Mouse (Mus musculus) midbrain, embryonic 11.5 days (tissue): ENCODE results near the gene Cep112. TPM values are rescaled to one million over a fixed set of nuclear protein-coding genes. Genes with fewer than 3 reads are reported as not detected.
A peak's percentile ranks its signal among the peaks of the same experiment; 100 is the strongest.

Experiments
- ATAC-seq: fragments of 200-750 bp; cut with Nextera tagmentation; 2 replicates; pipeline ENCODE4 v1.8.0; 2017; ENCODE audit warnings: moderate TSS enrichment, moderate library complexity; ENCODE audit not compliant: low FRiP score
- DNase-seq: peaks from one replicate; pipeline ENCODE4 v3.0.0; 2015; ENCODE audit warnings: low spot score; ENCODE audit errors: missing footprints
- H3K27ac ChIP-seq: fragments of 300-500 bp; sonication (generic); 2 replicates; pipeline ENCODE4 v1.5.1; 2014; ENCODE audit warnings: low read depth, low read length
- H3K27me3 ChIP-seq: fragments of 300-500 bp; sonication (generic); 2 replicates; pipeline ENCODE4 v1.6.1; 2014; ENCODE audit warnings: mild to moderate bottlenecking, low read length, moderate library complexity, mixed read lengths; ENCODE audit not compliant: control insufficient read depth, insufficient read depth
- H3K36me3 ChIP-seq: fragments of 300-500 bp; sonication (generic); 2 replicates; pipeline ENCODE4 v1.6.1; 2014; ENCODE audit warnings: mild to moderate bottlenecking, low read length, moderate library complexity, mixed read lengths; ENCODE audit not compliant: control insufficient read depth, insufficient read depth
- H3K4me1 ChIP-seq: fragments of 300-500 bp; sonication (generic); 2 replicates; pipeline ENCODE4 v1.6.1; 2014; ENCODE audit warnings: low read length; ENCODE audit not compliant: control insufficient read depth, insufficient read depth
- H3K4me2 ChIP-seq: fragments of 300-500 bp; sonication (generic); 2 replicates; pipeline ENCODE4 v1.6.1; 2014; ENCODE audit warnings: mild to moderate bottlenecking, moderate library complexity
- H3K4me3 ChIP-seq: fragments of 300-500 bp; sonication (generic); 2 replicates; pipeline ENCODE4 v1.5.1; 2014; ENCODE audit warnings: low read depth, low read length
- H3K9ac ChIP-seq: fragments of 300-500 bp; sonication (generic); 2 replicates; pipeline ENCODE4 v1.6.1; 2014; ENCODE audit warnings: low read length
- H3K9me3 ChIP-seq: fragments of 300-500 bp; sonication (generic); 2 replicates; pipeline ENCODE4 v1.6.1; 2016; ENCODE audit warnings: low read length; ENCODE audit not compliant: control insufficient read depth
- WGBS: fragments of 180-500 bp; shearing (Covaris S2); extraction: QIAGEN DNeasy Blood & Tissue Kit; methylation state at CpG from one replicate; pipeline ENCODE4 v1.1.7; 2014; 5-methylcytosine and 5-hydroxymethylcytosine counted together
- polyA plus RNA-seq: library from polyadenylated mRNA; unstranded; fragments of >200 nt; fragmentation: Nextera tagmentation; extraction: Ambion mirVana; gene quantifications from 2 replicates; pipeline ENCODE4 v1.2.1, GENCODE M21; 2014

The Cep112 gene
- polyA plus RNA-seq, 1 experiment from 2014 or later: 21.3 TPM

DNA sequence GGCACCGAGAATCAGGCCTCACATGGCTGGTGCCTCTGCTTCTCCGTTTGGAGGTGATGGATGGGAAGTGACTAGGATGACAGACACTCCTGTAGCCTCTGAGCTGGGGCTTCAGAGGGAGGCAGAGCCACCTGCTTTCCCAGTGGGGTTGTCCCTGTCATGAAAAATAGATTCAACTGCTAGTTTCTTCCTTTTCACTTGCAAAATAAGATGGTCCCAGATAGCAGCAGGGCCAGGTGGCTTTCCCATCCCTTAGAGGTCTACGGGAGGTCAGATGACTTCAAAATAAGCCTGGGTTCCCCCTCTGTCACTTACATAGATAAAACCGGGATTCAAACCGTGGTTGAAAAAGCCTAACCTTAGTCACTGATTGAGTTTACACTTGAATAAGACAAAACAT is 452.5 kb downstream of the Cep112 start:
- no peaks in the 10 kb centered on the region for H3K36me3 ChIP-seq
- no peaks in the 10 kb centered on the region for H3K27me3 ChIP-seq
- no peak overlapping the region for H3K4me3 ChIP-seq
- no peak for ATAC-seq
- H3K9me3 ChIP-seq: no peaks in the 10 kb centered on the region
- H3K4me2 ChIP-seq: no peak overlapping the region
- DNase-seq: no peak
- no peak overlapping the region for H3K9ac ChIP-seq
- WGBS: 78% methylated on average over 5 of the region's 5 CpGs
- no peaks in the 10 kb centered on the region for H3K4me1 ChIP-seq
- no peak overlapping the region for H3K27ac ChIP-seq

DNA sequence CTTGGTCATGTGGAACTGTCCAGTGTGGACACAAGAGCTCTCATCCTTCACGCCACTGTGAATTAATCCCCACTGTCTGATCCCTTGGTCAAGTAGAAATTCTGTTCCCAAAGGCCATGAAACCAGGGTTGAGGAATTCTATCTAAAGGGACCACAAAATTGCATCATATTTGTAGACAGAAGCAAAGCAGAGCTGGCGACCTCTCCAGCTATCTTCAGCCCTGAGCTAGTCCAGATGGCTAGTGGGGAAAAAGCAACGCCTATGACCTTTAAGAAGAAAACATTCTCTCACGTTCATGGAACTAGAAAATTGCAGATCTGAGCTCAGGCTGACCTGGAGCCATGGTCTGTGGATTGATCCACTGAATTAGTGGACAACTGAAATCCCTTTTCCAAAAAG is 455.6 kb downstream of the Cep112 start:
- Histone ChIP-seq H3K4me3 (no peak overlapping the region), H3K4me2 (no peak overlapping the region), H3K27ac (no peak overlapping the region), H3K9ac (no peak overlapping the region), H3K9me3 (no peaks in the 10 kb centered on the region), H3K4me1 (peaks cover 5% of the 10 kb centered on the region; the same call in 1 of the 2 replicates), H3K27me3 (no peaks in the 10 kb centered on the region), H3K36me3 (no peaks in the 10 kb centered on the region)
- DNase-seq: no peak
- ATAC-seq: no peak
- WGBS: 81% methylated on average over 4 of the region's 4 CpGs

DNA sequence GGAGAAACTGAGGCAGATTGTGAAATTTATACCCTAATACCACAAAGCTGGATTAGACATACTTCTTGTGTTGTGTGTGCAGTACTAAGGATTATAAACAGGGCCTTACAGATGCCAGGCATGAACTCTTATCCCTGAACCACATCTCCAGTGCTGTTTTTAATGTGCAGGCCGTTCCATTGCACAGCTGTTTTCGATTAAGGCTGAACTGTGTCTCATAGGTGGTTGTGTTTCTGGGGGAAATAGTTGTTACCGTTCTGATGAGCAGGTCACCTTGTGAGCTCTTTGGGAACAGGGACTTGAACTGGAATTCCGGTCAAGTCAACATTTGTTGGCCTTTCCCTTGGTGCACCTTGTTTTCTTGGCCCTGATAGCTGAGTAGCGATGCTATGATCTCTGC is 456.7 kb downstream of the Cep112 start:
- no peak for ATAC-seq
- WGBS: 92% methylated on average over 5 of the region's 5 CpGs
- no peak for DNase-seq
- no peak overlapping the region for H3K4me3 ChIP-seq
- no peak overlapping the region for H3K9ac ChIP-seq
- peaks cover 14% of the 10 kb centered on the region; the same call in 1 of the 2 replicates for H3K4me1 ChIP-seq
- H3K27ac ChIP-seq: no peak overlapping the region
- H3K36me3 ChIP-seq: no peaks in the 10 kb centered on the region
- H3K27me3 ChIP-seq: no peaks in the 10 kb centered on the region
- H3K9me3 ChIP-seq: no peaks in the 10 kb centered on the region
- H3K4me2 ChIP-seq: no peak overlapping the region

DNA sequence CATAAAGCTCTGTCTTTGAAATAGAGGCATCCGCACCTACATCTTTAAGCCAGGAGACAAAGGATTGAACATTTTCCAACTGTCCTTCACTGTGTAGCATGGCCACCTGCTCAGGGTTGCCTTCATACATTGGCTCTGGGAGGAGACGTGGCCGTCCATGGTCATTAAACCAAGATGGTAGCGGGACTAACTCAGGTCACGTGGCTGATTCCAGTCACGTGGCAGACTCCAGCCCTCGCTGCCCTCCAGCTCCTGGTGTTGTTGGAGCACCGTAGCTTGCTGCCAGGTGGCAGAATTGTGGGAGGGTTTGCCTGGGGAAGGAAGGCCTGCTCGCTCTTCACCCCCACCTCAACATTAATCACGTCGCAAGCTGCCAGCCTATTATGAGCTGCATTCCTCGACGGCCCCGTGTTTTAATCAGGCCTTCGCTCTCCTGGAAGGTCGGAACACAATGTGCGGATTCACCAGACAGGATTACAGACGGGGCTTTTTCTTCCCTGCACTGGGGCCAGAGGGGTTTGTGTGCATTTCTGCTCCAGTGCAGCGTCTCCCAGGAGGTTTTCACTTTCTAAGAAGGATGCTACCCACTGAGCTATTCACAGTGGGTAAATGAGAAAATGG is 460.4 kb downstream of the Cep112 start:
- H3K4me3 ChIP-seq: no peak overlapping the region
- DNase-seq: peak; percentile 92

DNA sequence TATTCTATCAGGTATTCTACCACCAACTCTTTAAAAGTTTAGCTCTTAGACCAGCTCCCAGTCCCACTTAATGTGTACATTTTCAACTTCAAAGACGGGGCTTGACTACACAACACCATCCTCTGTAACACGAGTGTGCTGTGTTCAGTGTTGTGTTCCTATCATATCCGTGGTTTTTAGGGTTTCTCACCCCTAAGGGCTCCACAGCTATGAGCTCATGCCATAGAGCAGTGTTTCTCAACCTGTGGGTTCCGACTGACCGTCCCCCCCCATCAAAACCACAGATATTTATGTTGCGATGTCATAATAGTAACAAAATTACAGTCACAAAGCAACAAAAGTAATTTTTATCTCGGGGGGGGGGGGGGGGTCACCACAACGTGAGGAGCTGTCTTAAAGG is 461.1 kb downstream of the Cep112 start:
- Histone ChIP-seq H3K4me2 (no peak overlapping the region), H3K4me1 (peaks cover 28% of the 10 kb centered on the region), H3K27me3 (no peaks in the 10 kb centered on the region), H3K36me3 (no peaks in the 10 kb centered on the region), H3K9me3 (no peaks in the 10 kb centered on the region), H3K9ac (no peak overlapping the region), H3K4me3 (no peak overlapping the region), H3K27ac (peak overlapping the region; percentile 59; the same call in 1 of the 2 replicates)
- ATAC-seq (no peak; the same call in 1 of the 2 replicates), DNase-seq (no peak)
- WGBS: 51% methylated on average over 8 of the region's 8 CpGs

More for the DNA sequence above, 460.4 kb downstream of the Cep112 start:
- Histone ChIP-seq H3K27me3 (no peaks in the 10 kb centered on the region), H3K9me3 (no peaks in the 10 kb centered on the region), H3K9ac (no peak overlapping the region), H3K27ac (peak overlapping the region; percentile 59), H3K36me3 (no peaks in the 10 kb centered on the region), H3K4me2 (no peak overlapping the region; the same call in 1 of the 2 replicates), H3K4me1 (peaks cover 23% of the 10 kb centered on the region)
- peak; percentile 83 for ATAC-seq
- WGBS: 17% methylated on average over 19 of the region's 19 CpGs

DNA sequence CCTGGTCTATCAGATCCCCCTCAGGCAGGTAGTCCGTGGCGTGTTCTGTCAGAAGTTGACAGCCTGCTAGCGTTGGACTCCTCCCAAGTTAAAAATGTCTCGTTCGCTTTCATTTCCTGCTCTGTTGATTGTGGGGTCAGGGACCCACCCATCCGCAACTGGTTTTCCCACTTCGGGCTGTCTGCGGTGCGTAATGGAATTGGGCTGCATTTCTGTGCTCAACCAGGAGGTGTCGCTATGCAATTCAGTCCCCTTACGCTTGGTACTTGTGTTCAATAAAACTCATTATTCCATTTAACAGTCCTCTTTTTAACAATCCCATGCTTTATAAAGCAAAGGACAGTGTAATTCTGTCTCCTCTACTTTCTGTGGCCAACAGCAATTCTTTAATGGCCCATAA is 464.1 kb downstream of the Cep112 start:
- H3K4me2 ChIP-seq: no peak overlapping the region
- H3K27me3 ChIP-seq: no peaks in the 10 kb centered on the region
- no peaks in the 10 kb centered on the region for H3K9me3 ChIP-seq
- no peak overlapping the region for H3K9ac ChIP-seq
- no peak overlapping the region for H3K27ac ChIP-seq
- no peaks in the 10 kb centered on the region for H3K36me3 ChIP-seq
- ATAC-seq (no peak), DNase-seq (peak; percentile 90)
- peaks cover 48% of the 10 kb centered on the region for H3K4me1 ChIP-seq
- no peak overlapping the region for H3K4me3 ChIP-seq
- WGBS: 54% methylated on average over 11 of the region's 11 CpGs

DNA sequence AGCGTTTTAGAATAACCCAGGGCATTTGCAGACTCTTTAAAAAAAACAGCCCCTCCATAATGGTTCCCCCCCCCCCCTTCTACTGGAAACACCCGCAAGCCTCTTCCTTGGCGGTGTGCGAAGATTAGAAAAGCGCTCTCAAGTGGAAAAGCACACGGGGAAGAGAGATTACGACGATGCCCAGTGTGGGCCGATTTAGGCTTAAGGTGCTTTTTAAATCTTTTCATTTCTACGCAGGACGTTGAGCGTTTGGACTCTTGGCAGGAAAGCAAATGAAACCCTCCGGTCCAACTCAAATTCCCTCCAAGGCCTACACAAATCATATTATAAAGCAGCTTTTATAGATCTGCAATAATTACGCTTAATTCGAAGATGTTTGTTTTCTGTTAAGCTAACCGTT is 465.6 kb downstream of the Cep112 start:
- Histone ChIP-seq H3K27ac (peak overlapping the region; percentile 72; the same call in 1 of the 2 replicates), H3K4me3 (peak overlapping the region; percentile 34), H3K4me1 (peaks cover 49% of the 10 kb centered on the region), H3K9ac (peak overlapping the region; percentile 42), H3K36me3 (no peaks in the 10 kb centered on the region), H3K9me3 (no peaks in the 10 kb centered on the region), H3K4me2 (peak overlapping the region; percentile 59), H3K27me3 (no peaks in the 10 kb centered on the region)
- WGBS: 13% methylated on average over 16 of the region's 16 CpGs
- DNase-seq (peak; percentile 93), ATAC-seq (no peak)

DNA sequence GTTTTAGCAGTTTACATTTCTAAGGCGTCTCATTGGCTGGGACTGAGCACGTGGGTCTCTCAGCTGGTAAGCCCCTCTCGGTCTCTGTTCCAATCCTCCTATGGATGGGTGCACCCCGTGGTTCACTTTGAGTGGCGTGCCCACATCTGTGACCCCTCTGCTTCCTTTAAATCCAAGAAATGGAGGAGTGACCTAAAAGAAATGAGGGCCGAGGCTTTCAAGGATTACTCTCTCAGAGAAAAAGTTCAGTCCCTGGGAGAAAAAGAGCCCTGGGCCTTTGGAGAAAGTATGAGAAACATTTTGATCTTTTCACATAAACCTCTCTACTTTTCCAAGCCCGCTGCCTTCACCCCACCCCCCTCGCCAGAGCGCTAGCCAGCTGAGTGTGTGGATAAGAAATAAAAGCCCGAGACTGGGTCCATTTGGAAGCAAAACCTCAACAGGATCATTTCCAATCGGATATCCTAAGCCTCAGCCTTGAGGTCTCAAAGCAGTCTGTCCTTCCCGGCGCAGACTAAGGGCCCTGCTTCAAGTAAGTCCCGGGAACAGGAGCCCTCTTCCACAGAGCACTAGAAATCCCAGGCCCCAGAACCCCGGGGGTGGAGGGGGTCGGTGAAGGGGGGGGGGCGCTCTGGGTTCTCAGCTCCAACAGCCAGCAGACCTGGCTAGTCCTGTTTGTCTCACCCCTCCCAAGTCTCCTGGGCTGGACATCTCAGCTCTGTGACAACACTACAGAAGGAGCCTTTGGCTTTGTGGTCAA is 466.3 kb downstream of the Cep112 start:
- peak overlapping the region; percentile 34 for H3K4me3 ChIP-seq
- H3K9ac ChIP-seq: peak overlapping the region; percentile 68
- peaks cover 42% of the 10 kb centered on the region for H3K4me1 ChIP-seq
- DNase-seq (peak; percentile 95), ATAC-seq (peak; percentile 94)
- no peaks in the 10 kb centered on the region for H3K36me3 ChIP-seq
- peak overlapping the region; percentile 59 for H3K4me2 ChIP-seq
- H3K27me3 ChIP-seq: no peaks in the 10 kb centered on the region
- H3K9me3 ChIP-seq: no peaks in the 10 kb centered on the region
- peak overlapping the region; percentile 72 for H3K27ac ChIP-seq
- WGBS: under 1% methylated on average over 16 of the region's 17 CpGs

DNA sequence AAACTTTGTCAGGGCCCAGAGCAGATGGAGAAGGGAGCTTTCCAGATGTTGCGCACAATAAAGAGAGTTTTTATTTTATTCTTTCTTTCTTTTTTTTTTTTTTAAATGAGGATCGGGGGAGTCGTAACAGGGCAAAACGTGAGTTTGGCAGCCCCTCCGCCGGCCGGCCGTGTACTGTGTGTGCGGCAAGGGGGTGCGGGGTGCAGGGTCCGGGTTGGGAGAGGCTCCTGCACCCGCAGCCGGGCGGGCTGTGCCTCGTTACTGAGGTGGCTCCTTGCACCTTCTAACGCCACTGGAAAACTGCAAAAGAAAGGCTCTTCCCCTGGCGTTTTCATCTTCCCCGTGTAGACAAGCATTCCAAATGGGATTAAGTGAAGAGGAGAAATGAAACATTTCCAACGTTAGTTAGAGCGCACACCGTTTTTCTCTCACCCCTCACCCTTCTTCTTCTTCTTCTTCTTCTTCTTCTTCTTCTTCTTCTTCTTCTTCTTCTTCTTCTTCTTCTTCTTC is 466.9 kb downstream of the Cep112 start:
- peaks cover 39% of the 10 kb centered on the region for H3K4me1 ChIP-seq
- H3K9ac ChIP-seq: peak overlapping the region; percentile 68
- no peaks in the 10 kb centered on the region for H3K9me3 ChIP-seq
- H3K4me2 ChIP-seq: peak overlapping the region; percentile 59
- ATAC-seq: no peak
- H3K4me3 ChIP-seq: peak overlapping the region; percentile 34
- DNase-seq: peak; percentile 92
- WGBS: under 1% methylated on average over 21 of the region's 21 CpGs
- H3K27me3 ChIP-seq: no peaks in the 10 kb centered on the region
- H3K27ac ChIP-seq: peak overlapping the region; percentile 72
- H3K36me3 ChIP-seq: no peaks in the 10 kb centered on the region
